Mouse (Mus musculus) hindbrain, postnatal 0 days (tissue): Measurements from ENCODE around the gene Ptpn13. TPM values are rescaled to one million over a fixed set of nuclear protein-coding genes. Genes with fewer than 3 reads are reported as not detected.

Experiments used
- ATAC-seq: fragments of 200-750 bp; cut with Nextera tagmentation; 2 replicates; pipeline ENCODE4 v1.8.0; 2017; ENCODE audit warnings: mild to moderate bottlenecking, moderate TSS enrichment, moderate library complexity
- DNase-seq: peaks from one replicate; pipeline ENCODE4 v3.0.0-alpha.2; 2015; ENCODE audit warnings: low spot score
- H3K27ac ChIP-seq: fragments of 300-500 bp; sonication (generic); 2 replicates; pipeline ENCODE4 v1.5.1; 2014; ENCODE audit warnings: mild to moderate bottlenecking
- H3K27me3 ChIP-seq: fragments of 300-500 bp; sonication (generic); 2 replicates; pipeline ENCODE4 v1.6.1; 2014; ENCODE audit warnings: low read length, mixed read lengths; ENCODE audit not compliant: insufficient read depth
- H3K36me3 ChIP-seq: fragments of 300-500 bp; sonication (generic); 2 replicates; pipeline ENCODE4 v1.6.1; 2014; ENCODE audit warnings: low read length, mixed read lengths; ENCODE audit not compliant: insufficient read depth
- H3K4me1 ChIP-seq: fragments of 300-500 bp; sonication (generic); 2 replicates; pipeline ENCODE4 v1.6.1; 2014; ENCODE audit warnings: antibody characterized with exemption, low read length, mixed read lengths; ENCODE audit not compliant: insufficient read depth
- H3K4me2 ChIP-seq: fragments of 300-500 bp; sonication (generic); 2 replicates; pipeline ENCODE4 v1.6.1; 2014; ENCODE audit warnings: low read depth, mild to moderate bottlenecking, low read length, moderate library complexity, mixed read lengths
- H3K4me3 ChIP-seq: fragments of 300-500 bp; sonication (generic); 2 replicates; pipeline ENCODE4 v1.5.1; 2014; ENCODE audit warnings: low read length
- H3K9ac ChIP-seq: fragments of 300-500 bp; sonication (generic); replicated peaks from 2 replicates; pipeline ENCODE4 v1.6.1; 2014; ENCODE audit warnings: mild to moderate bottlenecking, low read length, moderate library complexity, mixed read lengths
- H3K9me3 ChIP-seq: fragments of 300-500 bp; sonication (generic); 2 replicates; pipeline ENCODE4 v1.6.1; 2016; ENCODE audit warnings: low read length, mixed read lengths
- CTCF ChIP-seq: IDR thresholded peaks from 2 replicates; pipeline ENCODE4 v1.5.1; 2016; ENCODE audit warnings: antibody characterized with exemption, control low read depth, low read depth
- WGBS: fragments of 180-500 bp; shearing (Covaris S2); extraction: QIAGEN DNeasy Blood & Tissue Kit; methylation state at CpG from one replicate; pipeline ENCODE4 v1.1.7; 2014; 5-methylcytosine and 5-hydroxymethylcytosine counted together
- polyA plus RNA-seq: library from polyadenylated mRNA; unstranded; fragments of >200 nt; fragmentation: Nextera tagmentation; extraction: Ambion mirVana; gene quantifications from 2 replicates; pipeline ENCODE4 v1.2.1, GENCODE M21; 2015
- total RNA-seq: library from RNA; depleted of rRNA; stranded (reverse); fragments of >200 nt; gene quantifications from 2 replicates; pipeline ENCODE4 v1.2.3, GENCODE M21; 2014

Gene Ptpn13
- total and polyA plus RNA-seq, 2 experiments from 2014 or later: 2.8 to 12.9 TPM

- TF ChIP-seq CTCF: no peak
- Histone ChIP-seq H3K4me3 (no peak overlapping the region), H3K4me2 (no peak overlapping the region), H3K27ac (no peak overlapping the region), H3K9me3 (no peaks in the 10 kb centered on the region), H3K4me1 (no peaks in the 10 kb centered on the region), H3K27me3 (no peaks in the 10 kb centered on the region), H3K9ac (no peak overlapping the region), H3K36me3 (no peaks in the 10 kb centered on the region)
- 75% methylated on average over 14 of the region's 14 CpGs for WGBS
- no peak for ATAC-seq
- peak; percentile 52 for DNase-seq
Observed at GRCm38 (mm10) chr5:103518797-103519468, 93.9 kb downstream of the Ptpn13 start.

- no peaks in the 10 kb centered on the region for H3K4me1 ChIP-seq
- no peak overlapping the region for H3K4me3 ChIP-seq
- no peak overlapping the region for H3K4me2 ChIP-seq
- no peak for ATAC-seq
- WGBS: 60% methylated on average over 3 of the region's 3 CpGs
- H3K36me3 ChIP-seq: no peaks in the 10 kb centered on the region
- H3K27ac ChIP-seq: no peak overlapping the region
- no peak for TF ChIP-seq CTCF
- DNase-seq: no peak
- H3K9me3 ChIP-seq: no peaks in the 10 kb centered on the region
- no peaks in the 10 kb centered on the region for H3K27me3 ChIP-seq
- no peak overlapping the region for H3K9ac ChIP-seq
Observed at GRCm38 (mm10) chr5:103522371-103522770, 97.4 kb downstream of the Ptpn13 start.

- Histone ChIP-seq H3K9ac (no peak overlapping the region), H3K4me2 (no peak overlapping the region), H3K4me1 (no peaks in the 10 kb centered on the region), H3K27ac (no peak overlapping the region), H3K36me3 (no peaks in the 10 kb centered on the region), H3K9me3 (no peaks in the 10 kb centered on the region), H3K27me3 (no peaks in the 10 kb centered on the region), H3K4me3 (no peak overlapping the region)
- WGBS: 82% methylated on average over 20 of the region's 20 CpGs
- TF ChIP-seq CTCF: no peak
- ATAC-seq (no peak), DNase-seq (no peak)
Observed at GRCm38 (mm10) chr5:103526668-103527436, 101.9 kb downstream of the Ptpn13 start.

- H3K36me3 ChIP-seq: no peaks in the 10 kb centered on the region
- no peak overlapping the region for H3K9ac ChIP-seq
- no peaks in the 10 kb centered on the region for H3K4me1 ChIP-seq
- no peak overlapping the region for H3K4me3 ChIP-seq
- no peaks in the 10 kb centered on the region for H3K9me3 ChIP-seq
- H3K27ac ChIP-seq: no peak overlapping the region
- DNase-seq: no peak
- no peak for ATAC-seq
- 66% methylated on average over 6 of the region's 6 CpGs for WGBS
- H3K4me2 ChIP-seq: no peak overlapping the region
- TF ChIP-seq CTCF: no peak
- H3K27me3 ChIP-seq: no peaks in the 10 kb centered on the region
Observed at GRCm38 (mm10) chr5:103527437-103527718, 102.4 kb downstream of the Ptpn13 start.

- DNase-seq (no peak), ATAC-seq (no peak)
- no peaks in the 10 kb centered on the region for H3K9me3 ChIP-seq
- 90% methylated on average over 9 of the region's 9 CpGs for WGBS
- H3K27ac ChIP-seq: no peak overlapping the region
- H3K27me3 ChIP-seq: no peaks in the 10 kb centered on the region
- H3K4me2 ChIP-seq: no peak overlapping the region
- no peak overlapping the region for H3K4me3 ChIP-seq
- no peaks in the 10 kb centered on the region for H3K4me1 ChIP-seq
- no peak overlapping the region for H3K9ac ChIP-seq
- H3K36me3 ChIP-seq: no peaks in the 10 kb centered on the region
- no peak for TF ChIP-seq CTCF
Observed at GRCm38 (mm10) chr5:103530214-103530613, 105.2 kb downstream of the Ptpn13 start.

- TF ChIP-seq CTCF: no peak
- H3K4me2 ChIP-seq: no peak overlapping the region
- no peak overlapping the region for H3K27ac ChIP-seq
- H3K27me3 ChIP-seq: no peaks in the 10 kb centered on the region
- H3K9me3 ChIP-seq: no peaks in the 10 kb centered on the region
- H3K4me3 ChIP-seq: no peak overlapping the region
- no peaks in the 10 kb centered on the region for H3K36me3 ChIP-seq
- WGBS: 57% methylated on average over 11 of the region's 11 CpGs
- DNase-seq (no peak), ATAC-seq (no peak)
- H3K9ac ChIP-seq: no peak overlapping the region
- no peaks in the 10 kb centered on the region for H3K4me1 ChIP-seq
Observed at GRCm38 (mm10) chr5:103532841-103533390, 107.9 kb downstream of the Ptpn13 start.

GRCm38 (mm10) chr5:103534454-103534853 lies 109.5 kb downstream of the Ptpn13 start:
- no peak for ATAC-seq

More at GRCm38 (mm10) chr5:103534454-103534853, 109.5 kb downstream of the Ptpn13 start:
- no peak for DNase-seq
- H3K27me3 ChIP-seq: no peaks in the 10 kb centered on the region
- H3K27ac ChIP-seq: no peak overlapping the region
- H3K9ac ChIP-seq: no peak overlapping the region
- 74% methylated on average over 3 of the region's 3 CpGs for WGBS
- no peaks in the 10 kb centered on the region for H3K36me3 ChIP-seq
- no peaks in the 10 kb centered on the region for H3K9me3 ChIP-seq
- no peak overlapping the region for H3K4me3 ChIP-seq
- H3K4me1 ChIP-seq: no peaks in the 10 kb centered on the region
- no peak overlapping the region for H3K4me2 ChIP-seq
- no peak for TF ChIP-seq CTCF
